Mouse (Mus musculus): ENCODE results near the gene Lrwd1. TPM values are rescaled to one million over a fixed set of nuclear protein-coding genes. Genes with fewer than 3 reads are reported as not detected.
"Not testable (repeated sequence)": the region's sequence is repeated elsewhere in the genome, so short reads cannot be mapped to it uniquely, and the experiment has no call there.

Lrwd1 gene
- total RNA-seq, 4 experiments from 2014 or later = 5.4 to 6.9 (median 6.0) TPM

GRCm38 (mm10) chr5:136147704-136148103 lies 11.8 kb upstream of the Lrwd1 start:
- DNase-seq (ENCODE audit: low spot score) = no peak

- DNase-seq (ENCODE audit: low spot score) = no peak
Measured at GRCm38 (mm10) chr5:136146936-136147335, 11.1 kb upstream of the Lrwd1 start.

- no peak for DNase-seq (ENCODE audit: low spot score)
Measured at GRCm38 (mm10) chr5:136144606-136145430, 8.9 kb upstream of the Lrwd1 start.

- no peak for DNase-seq (ENCODE audit: low spot score)
Measured at GRCm38 (mm10) chr5:136143161-136143755, 7.4 kb upstream of the Lrwd1 start.

GRCm38 (mm10) chr5:136142746-136143145 lies 6.9 kb upstream of the Lrwd1 start:
- DNase-seq (ENCODE audit: low spot score) = no peak

- no peak for DNase-seq (ENCODE audit: low spot score)
Measured at GRCm38 (mm10) chr5:136140057-136140482, 4.2 kb upstream of the Lrwd1 start.

- no peak for DNase-seq (ENCODE audit: low spot score)
Measured at GRCm38 (mm10) chr5:136139393-136139792, 3.5 kb upstream of the Lrwd1 start.

GRCm38 (mm10) chr5:136137658-136138274 lies 1.9 kb upstream of the Lrwd1 start:
- DNase-seq (ENCODE audit: low spot score) = no peak

GRCm38 (mm10) chr5:136136292-136136990 lies 567 bp upstream of the Lrwd1 start:
- no peak for DNase-seq (ENCODE audit: low spot score)

- DNase-seq (ENCODE audit: low spot score) = no peak
Measured at GRCm38 (mm10) chr5:136122165-136122564, 13.7 kb downstream of the Lrwd1 start.

GRCm38 (mm10) chr5:136116784-136117112 lies 19.1 kb downstream of the Lrwd1 start:
- DNase-seq (ENCODE audit: low spot score) = no peak

- peak; percentile 97 for DNase-seq (ENCODE audit: low spot score)
Measured at GRCm38 (mm10) chr5:136115891-136116783, 19.7 kb downstream of the Lrwd1 start, which contains the start of gene Polr2j. TSS of gene Polr2j (plus strand) at chr5:136116631.

GRCm38 (mm10) chr5:136113546-136113945 lies 22.3 kb downstream of the Lrwd1 start:
- DNase-seq (ENCODE audit: low spot score) = not testable (repeated sequence)

GRCm38 (mm10) chr5:136109042-136109441 lies 26.8 kb downstream of the Lrwd1 start:
- DNase-seq (ENCODE audit: low spot score) = no peak

- no peak for DNase-seq (ENCODE audit: low spot score)
Measured at GRCm38 (mm10) chr5:136108486-136108885, 27.4 kb downstream of the Lrwd1 start.

GRCm38 (mm10) chr5:136104511-136104910 lies 31.4 kb downstream of the Lrwd1 start:
- DNase-seq (ENCODE audit: low spot score) = no peak

GRCm38 (mm10) chr5:136102099-136102820 lies 33.6 kb downstream of the Lrwd1 start:
- no peak for DNase-seq (ENCODE audit: low spot score)

GRCm38 (mm10) chr5:136098536-136098935 lies 37.3 kb downstream of the Lrwd1 start:
- no peak for DNase-seq (ENCODE audit: low spot score)

- DNase-seq (ENCODE audit: low spot score) = no peak
Measured at GRCm38 (mm10) chr5:136095089-136095488, 40.8 kb downstream of the Lrwd1 start.

GRCm38 (mm10) chr5:136094249-136095010 lies 41.4 kb downstream of the Lrwd1 start:
- DNase-seq (ENCODE audit: low spot score) = no peak

Data from heart, adult 8-10 months (tissue).